Mouse (Mus musculus): ENCODE data around the gene Spint1. TPM values are rescaled to one million over a fixed set of nuclear protein-coding genes. Genes with fewer than 3 reads are reported as not detected.
A peak's percentile ranks its signal among the peaks of the same experiment; 100 is the strongest.

Spint1 gene
- polyA plus RNA-seq, 1 experiment from 2014 or later: 25.4 TPM

- Histone ChIP-seq H3K27ac (ENCODE audit: low read depth) (no peak overlapping the region), H3K9me3 (ENCODE audit: low read depth, low read length) (no peaks in the 10 kb centered on the region), H3K9ac (no peak overlapping the region), H3K36me3 (ENCODE audit: insufficient read depth) (no peaks in the 10 kb centered on the region), H3K4me2 (no peak overlapping the region), H3K27me3 (ENCODE audit: insufficient read depth, low read length) (no peaks in the 10 kb centered on the region), H3K4me3 (ENCODE audit: low read depth, low read length) (no peak overlapping the region), H3K4me1 (ENCODE audit: insufficient read depth) (no peaks in the 10 kb centered on the region)
- no peak for TF ChIP-seq CTCF (IDR thresholded peaks at IDR 0.05; ENCODE audit: low read depth)
- ATAC-seq (ENCODE audit: insufficient read depth): no peak
- 79% methylated on average over 7 of the region's 7 CpGs for WGBS
- DNase-seq: no peak
Measured at GRCm38 (mm10) chr2:119245246-119245645, 8.1 kb downstream of the Spint1 start.

GRCm38 (mm10) chr2:119247904-119248303 lies 10.7 kb downstream of the Spint1 start:
- Histone ChIP-seq H3K9me3 (ENCODE audit: low read depth, low read length) (no peaks in the 10 kb centered on the region), H3K27me3 (ENCODE audit: insufficient read depth, low read length) (no peaks in the 10 kb centered on the region), H3K36me3 (ENCODE audit: insufficient read depth) (no peaks in the 10 kb centered on the region), H3K4me2 (no peak overlapping the region), H3K9ac (no peak overlapping the region), H3K4me3 (ENCODE audit: low read depth, low read length) (no peak overlapping the region), H3K4me1 (ENCODE audit: insufficient read depth) (no peaks in the 10 kb centered on the region), H3K27ac (ENCODE audit: low read depth) (no peak overlapping the region)
- no peak for DNase-seq
- no peak for ATAC-seq (ENCODE audit: insufficient read depth)
- no peak for TF ChIP-seq CTCF (IDR thresholded peaks at IDR 0.05; ENCODE audit: low read depth)
- 80% methylated on average over 9 of the region's 9 CpGs for WGBS

GRCm38 (mm10) chr2:119249592-119250061 lies 12.5 kb downstream of the Spint1 start:
- WGBS: 44% methylated on average over 4 of the region's 4 CpGs
- no peak overlapping the region for H3K4me3 ChIP-seq (ENCODE audit: low read depth, low read length)
- ATAC-seq (ENCODE audit: insufficient read depth): 0 out of 2 replicates have a peak, but pooled peaks have one; percentile 18
- peak; percentile 22; the same call in 1 of the 2 replicates for TF ChIP-seq CTCF (IDR thresholded peaks at IDR 0.05; ENCODE audit: low read depth)
- no peaks in the 10 kb centered on the region for H3K9me3 ChIP-seq (ENCODE audit: low read depth, low read length)
- no peak for DNase-seq
- H3K27me3 ChIP-seq (ENCODE audit: insufficient read depth, low read length): 0 out of 2 replicates have a peak, but pooled peaks cover 4% of the 10 kb centered on the region
- H3K9ac ChIP-seq: no peak overlapping the region
- H3K36me3 ChIP-seq (ENCODE audit: insufficient read depth): no peaks in the 10 kb centered on the region
- H3K4me2 ChIP-seq: no peak overlapping the region
- H3K27ac ChIP-seq (ENCODE audit: low read depth): no peak overlapping the region
- H3K4me1 ChIP-seq (ENCODE audit: insufficient read depth): no peaks in the 10 kb centered on the region

GRCm38 (mm10) chr2:119250377-119250776 lies 13.2 kb downstream of the Spint1 start:
- Histone ChIP-seq H3K27ac (ENCODE audit: low read depth) (no peak overlapping the region), H3K4me2 (no peak overlapping the region), H3K27me3 (ENCODE audit: insufficient read depth, low read length) (0 out of 2 replicates have a peak, but pooled peaks cover 10% of the 10 kb centered on the region), H3K9me3 (ENCODE audit: low read depth, low read length) (no peaks in the 10 kb centered on the region), H3K36me3 (ENCODE audit: insufficient read depth) (no peaks in the 10 kb centered on the region), H3K4me3 (ENCODE audit: low read depth, low read length) (no peak overlapping the region), H3K4me1 (ENCODE audit: insufficient read depth) (no peaks in the 10 kb centered on the region), H3K9ac (no peak overlapping the region)
- no peak for TF ChIP-seq CTCF (IDR thresholded peaks at IDR 0.05; ENCODE audit: low read depth)
- DNase-seq (no peak), ATAC-seq (ENCODE audit: insufficient read depth) (no peak)
- 57% methylated on average over 5 of the region's 5 CpGs for WGBS

- DNase-seq: peak; percentile 88
- WGBS: 10% methylated on average over 11 of the region's 11 CpGs
- Histone ChIP-seq H3K36me3 (ENCODE audit: insufficient read depth) (no peaks in the 10 kb centered on the region), H3K4me1 (ENCODE audit: insufficient read depth) (no peaks in the 10 kb centered on the region), H3K4me2 (0 out of 2 replicates have a peak overlapping the region, but pooled peaks have one; percentile 4), H3K9me3 (ENCODE audit: low read depth, low read length) (no peaks in the 10 kb centered on the region), H3K27me3 (ENCODE audit: insufficient read depth, low read length) (0 out of 2 replicates have a peak, but pooled peaks cover 10% of the 10 kb centered on the region), H3K4me3 (ENCODE audit: low read depth, low read length) (no peak overlapping the region), H3K9ac (no peak overlapping the region), H3K27ac (ENCODE audit: low read depth) (no peak overlapping the region)
- peak; percentile 95 for TF ChIP-seq CTCF (IDR thresholded peaks at IDR 0.05; ENCODE audit: low read depth)
- peak; percentile 71; the same call in 1 of the 2 replicates for ATAC-seq (ENCODE audit: insufficient read depth)
Measured at GRCm38 (mm10) chr2:119250826-119251478, 13.8 kb downstream of the Spint1 start.

GRCm38 (mm10) chr2:119254976-119255375 lies 17.8 kb downstream of the Spint1 start:
- 29% methylated on average over 7 of the region's 7 CpGs for WGBS
- DNase-seq (no peak), ATAC-seq (ENCODE audit: insufficient read depth) (no peak)
- TF ChIP-seq CTCF (IDR thresholded peaks at IDR 0.05; ENCODE audit: low read depth): no peak
- H3K27ac ChIP-seq (ENCODE audit: low read depth): no peak overlapping the region
- no peak overlapping the region for H3K4me3 ChIP-seq (ENCODE audit: low read depth, low read length)
- no peak overlapping the region for H3K4me2 ChIP-seq
- H3K36me3 ChIP-seq (ENCODE audit: insufficient read depth): no peaks in the 10 kb centered on the region
- no peaks in the 10 kb centered on the region for H3K4me1 ChIP-seq (ENCODE audit: insufficient read depth)
- H3K27me3 ChIP-seq (ENCODE audit: insufficient read depth, low read length): 0 out of 2 replicates have a peak, but pooled peaks cover 10% of the 10 kb centered on the region
- H3K9me3 ChIP-seq (ENCODE audit: low read depth, low read length): no peaks in the 10 kb centered on the region
- H3K9ac ChIP-seq: no peak overlapping the region

- no peak overlapping the region for H3K4me3 ChIP-seq (ENCODE audit: low read depth, low read length)
- no peaks in the 10 kb centered on the region for H3K27me3 ChIP-seq (ENCODE audit: insufficient read depth, low read length)
- H3K27ac ChIP-seq (ENCODE audit: low read depth): no peak overlapping the region
- TF ChIP-seq CTCF (IDR thresholded peaks at IDR 0.05; ENCODE audit: low read depth): no peak
- no peak overlapping the region for H3K9ac ChIP-seq
- H3K4me1 ChIP-seq (ENCODE audit: insufficient read depth): no peaks in the 10 kb centered on the region
- DNase-seq (no peak), ATAC-seq (ENCODE audit: insufficient read depth) (no peak)
- no peak overlapping the region for H3K4me2 ChIP-seq
- 82% methylated on average over 1 of the region's 1 CpGs for WGBS
- no peaks in the 10 kb centered on the region for H3K9me3 ChIP-seq (ENCODE audit: low read depth, low read length)
- H3K36me3 ChIP-seq (ENCODE audit: insufficient read depth): no peaks in the 10 kb centered on the region
Measured at GRCm38 (mm10) chr2:119260518-119260917, 23.4 kb downstream of the Spint1 start.
